Mouse (Mus musculus) G1E (cell line): ENCODE results near the gene Afap1l2.

Source experiments
- CTCF ChIP-seq: IDR thresholded peaks from 2 replicates; pipeline ENCODE4 v1.5.1; 2012; ENCODE audit warnings: low read depth, low read length, inconsistent platforms, mixed read lengths
- GATA2 ChIP-seq: IDR thresholded peaks from 2 replicates; pipeline ENCODE4 v1.6.1; 2012; ENCODE audit warnings: low read depth, low read length, inconsistent platforms, borderline replicate concordance
- POLR2AphosphoS5 ChIP-seq: IDR thresholded peaks from 2 replicates; pipeline ENCODE4 v1.6.1; 2012; ENCODE audit warnings: low read depth, low read length, inconsistent platforms; ENCODE audit not compliant: insufficient replicate concordance

GRCm38 (mm10) chr19:57014808-57015207 is 6.8 kb upstream of the Afap1l2 start:
- no peak for TF ChIP-seq CTCF
- TF ChIP-seq POLR2AphosphoS5: no peak
- no peak for TF ChIP-seq GATA2
